Mouse (Mus musculus) embryo, embryonic 10.5 days (tissue): ENCODE results near the gene Afg1l.

Source experiments
- DNase-seq: peaks from one replicate; pipeline ENCODE4 v3.0.0-alpha.2; 2015; ENCODE audit warnings: low spot score

Afg1l gene

GRCm38 (mm10) chr10:42477550-42478340 lies 620 bp downstream of the Afg1l start:
- DNase-seq, result no peak

GRCm38 (mm10) chr10:42476774-42477475 lies 1.4 kb downstream of the Afg1l start:
- DNase-seq, result no peak

GRCm38 (mm10) chr10:42474946-42475514 lies 3.3 kb downstream of the Afg1l start:
- no peak for DNase-seq

GRCm38 (mm10) chr10:42464805-42465204 lies 13.6 kb downstream of the Afg1l start:
- DNase-seq, result no peak

GRCm38 (mm10) chr10:42464224-42464623 lies 14.1 kb downstream of the Afg1l start:
- DNase-seq, result peak; percentile 39

- no peak for DNase-seq
Observed at GRCm38 (mm10) chr10:42457557-42458191, 20.7 kb downstream of the Afg1l start.

- no peak for DNase-seq
Observed at GRCm38 (mm10) chr10:42455981-42456380, 22.4 kb downstream of the Afg1l start.

GRCm38 (mm10) chr10:42454690-42455089 lies 23.7 kb downstream of the Afg1l start:
- DNase-seq, result no peak

GRCm38 (mm10) chr10:42454266-42454665 lies 24.1 kb downstream of the Afg1l start:
- DNase-seq, result no peak

- DNase-seq, result no peak
Observed at GRCm38 (mm10) chr10:42449672-42450071, 28.7 kb downstream of the Afg1l start.

GRCm38 (mm10) chr10:42448371-42448770 lies 30.0 kb downstream of the Afg1l start:
- DNase-seq, result peak; percentile 77

- no peak for DNase-seq
Observed at GRCm38 (mm10) chr10:42446145-42446544, 32.2 kb downstream of the Afg1l start.

GRCm38 (mm10) chr10:42436842-42437805 lies 41.2 kb downstream of the Afg1l start:
- no peak for DNase-seq

- DNase-seq, result peak; percentile 14
Observed at GRCm38 (mm10) chr10:42417530-42418174, 60.7 kb downstream of the Afg1l start.

GRCm38 (mm10) chr10:42415821-42416470 lies 62.4 kb downstream of the Afg1l start:
- DNase-seq, result no peak

GRCm38 (mm10) chr10:42410748-42411537 lies 67.4 kb downstream of the Afg1l start:
- no peak for DNase-seq

GRCm38 (mm10) chr10:42390436-42390835 lies 87.9 kb downstream of the Afg1l start:
- DNase-seq, result no peak

GRCm38 (mm10) chr10:42388181-42388580 lies 90.2 kb downstream of the Afg1l start:
- DNase-seq, result no peak

- DNase-seq, result peak; percentile 30
Observed at GRCm38 (mm10) chr10:42384946-42385644, 93.3 kb downstream of the Afg1l start.
